Mouse (Mus musculus): Measurements from ENCODE around the gene Hnrnpab.

The Hnrnpab gene

DNA sequence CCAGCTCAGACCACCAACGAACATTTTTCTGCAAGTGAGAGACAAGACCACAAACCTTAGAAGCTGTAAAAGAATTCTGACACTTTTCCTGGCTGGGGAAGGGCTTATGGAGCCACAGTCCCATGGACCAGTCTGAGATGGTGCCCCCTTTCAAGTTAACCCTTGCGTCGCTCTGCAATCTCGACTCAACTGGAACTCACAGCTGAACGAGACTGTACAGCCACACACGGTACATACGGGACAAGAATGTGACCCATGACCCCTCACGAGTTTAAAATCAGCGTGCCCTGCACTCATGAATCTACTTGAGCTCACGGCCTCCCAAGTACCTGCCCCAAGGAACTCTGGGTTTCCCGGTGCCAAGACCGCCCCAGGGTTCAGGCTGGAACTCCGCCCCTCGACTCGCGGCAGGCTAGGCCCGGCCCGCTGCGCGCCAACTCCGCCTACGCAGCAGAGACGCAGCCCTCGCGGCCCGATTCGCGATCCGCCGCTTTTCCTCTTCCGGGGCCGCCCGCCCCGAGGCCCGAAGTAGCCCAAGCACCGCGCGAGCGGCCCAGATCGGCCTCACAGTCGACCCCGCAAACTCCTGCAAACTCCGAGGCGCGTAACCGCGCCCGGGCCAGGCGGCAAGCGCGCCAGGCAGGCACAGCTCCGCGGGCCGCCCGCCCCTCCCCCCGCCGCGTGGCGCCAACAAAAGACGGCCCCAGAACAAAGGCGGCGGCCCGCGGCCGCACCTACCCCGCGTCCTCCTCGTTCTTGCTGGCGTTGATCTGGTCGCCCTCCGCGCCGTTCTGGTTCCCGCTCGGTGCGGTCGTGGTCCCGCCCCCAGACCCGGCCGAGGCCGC, 823 bp downstream of the Hnrnpab start:
- peak; percentile 73 to 82 for DNase-seq (ENCODE audit: low spot score in 2 of 2)

DNA sequence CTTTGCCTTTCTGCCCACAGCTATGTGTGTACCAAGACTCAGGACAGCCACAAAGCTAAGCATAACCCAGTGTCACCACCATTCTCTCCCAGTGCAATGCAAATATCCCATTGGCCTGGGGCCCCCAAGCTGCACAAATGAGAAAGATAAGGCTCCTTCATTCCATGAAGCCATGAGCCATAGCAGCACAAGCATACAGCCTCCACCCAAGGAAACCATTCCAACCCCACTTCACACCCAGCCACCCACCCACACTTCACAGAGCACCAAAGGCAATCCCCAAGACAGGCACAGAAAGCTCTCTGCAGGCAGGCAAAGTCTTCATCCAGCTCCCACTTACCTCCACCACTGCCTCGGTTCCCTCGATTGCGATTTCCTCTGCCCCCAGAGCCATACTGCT, 4.4 kb downstream of the Hnrnpab start:
- DNase-seq (ENCODE audit: low spot score in 2 of 2) = no peak

DNA sequence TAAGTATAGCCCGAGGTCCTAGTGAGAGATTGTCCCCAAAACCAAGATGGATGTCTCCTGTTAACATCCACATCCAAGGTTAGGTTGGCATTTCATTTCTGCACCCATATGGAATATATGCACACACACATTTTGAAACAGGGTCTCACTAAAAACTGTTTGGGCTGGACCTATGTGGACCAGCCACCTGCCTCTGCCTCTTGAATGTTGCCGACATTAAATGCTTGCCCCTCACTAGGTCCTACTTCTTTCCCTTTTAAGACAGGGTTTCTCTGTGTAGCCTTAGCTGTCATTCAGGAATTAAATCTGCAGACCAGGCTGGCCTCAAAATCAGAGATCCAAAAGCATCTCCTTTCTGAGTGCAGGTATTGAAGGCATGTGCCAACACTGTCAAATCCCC, 9.1 kb downstream of the Hnrnpab start:
- no peak for DNase-seq (ENCODE audit: low spot score in 2 of 2)

DNA sequence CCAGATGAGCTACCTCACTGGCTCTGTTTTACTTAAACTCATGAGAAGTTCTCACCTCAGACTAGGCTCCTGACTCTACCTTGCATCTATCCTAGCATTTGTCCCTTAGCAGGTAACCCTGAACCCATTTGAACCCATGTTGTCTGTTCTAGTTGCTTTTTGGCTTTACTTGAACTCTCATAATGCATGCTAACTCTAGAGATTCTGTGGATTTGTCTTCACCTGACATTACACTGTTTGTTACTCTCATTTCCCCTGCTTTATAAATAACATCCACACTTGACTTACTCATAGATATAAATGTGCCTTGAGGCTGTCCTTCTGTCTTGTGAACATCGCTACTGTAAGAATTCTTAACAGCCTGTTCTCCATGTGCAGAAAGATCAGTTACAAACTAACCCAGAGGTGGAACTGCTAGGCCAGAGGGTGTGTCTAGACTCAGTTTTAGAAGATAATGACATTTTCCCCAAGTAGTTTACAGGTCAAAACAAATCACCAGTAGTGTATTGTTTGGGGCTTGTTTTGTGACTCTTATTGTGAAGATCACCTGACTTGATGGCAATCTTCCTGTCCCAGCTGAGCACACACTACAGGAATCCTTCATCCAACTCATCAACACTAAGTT, 11.1 kb downstream of the Hnrnpab start:
- DNase-seq (ENCODE audit: low spot score in 2 of 2) = no peak

DNA sequence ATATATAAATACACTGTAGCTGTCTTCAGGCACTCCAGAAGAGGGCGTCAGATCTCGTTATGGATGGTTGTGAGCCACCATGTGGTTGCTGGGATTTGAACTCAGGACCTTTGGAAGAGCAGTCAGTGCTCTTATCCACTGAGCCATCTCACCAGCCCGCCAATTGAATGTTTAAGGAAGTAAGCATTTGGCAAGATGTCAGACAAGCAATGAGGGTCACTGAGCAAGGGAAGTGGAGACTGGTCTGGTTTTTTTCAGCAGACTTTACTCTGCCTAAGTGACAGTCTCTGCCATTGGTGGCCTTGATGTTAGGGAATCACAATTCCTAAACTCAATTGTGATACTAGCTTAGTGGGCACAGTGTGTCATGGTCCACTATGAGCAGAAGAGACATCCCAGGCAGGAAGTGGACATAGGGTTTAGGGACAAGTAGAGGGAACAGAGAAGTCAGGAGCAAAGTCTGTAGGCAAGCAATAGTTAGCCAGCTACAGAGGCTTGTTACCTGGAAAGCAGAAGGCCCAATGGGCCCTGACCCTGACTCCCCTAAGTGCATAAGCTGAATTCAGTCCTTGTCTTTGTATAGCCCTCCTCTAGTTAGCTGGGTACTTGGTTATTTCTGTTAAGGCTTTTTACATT, 11.8 kb downstream of the Hnrnpab start:
- no peak for DNase-seq (ENCODE audit: low spot score in 2 of 2)

DNA sequence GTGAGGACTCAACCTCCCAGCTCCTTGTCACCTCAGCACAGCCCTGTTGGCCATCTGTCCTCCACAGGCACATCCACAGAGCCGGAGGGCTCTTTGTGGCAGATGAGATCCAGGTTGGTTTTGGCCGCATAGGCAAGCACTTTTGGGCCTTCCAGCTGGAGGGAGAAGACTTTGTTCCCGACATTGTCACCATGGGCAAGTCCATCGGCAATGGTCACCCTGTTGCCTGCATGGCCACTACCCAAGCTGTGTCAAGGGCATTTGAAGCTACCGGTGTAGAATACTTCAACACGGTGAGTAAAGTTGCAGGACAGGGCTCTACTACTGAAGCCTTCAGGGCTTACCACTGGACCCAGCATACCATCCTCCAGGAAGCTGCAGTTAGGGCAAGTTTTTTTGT, 12.8 kb downstream of the Hnrnpab start:
- no peak for DNase-seq (ENCODE audit: low spot score in 2 of 2)

DNA sequence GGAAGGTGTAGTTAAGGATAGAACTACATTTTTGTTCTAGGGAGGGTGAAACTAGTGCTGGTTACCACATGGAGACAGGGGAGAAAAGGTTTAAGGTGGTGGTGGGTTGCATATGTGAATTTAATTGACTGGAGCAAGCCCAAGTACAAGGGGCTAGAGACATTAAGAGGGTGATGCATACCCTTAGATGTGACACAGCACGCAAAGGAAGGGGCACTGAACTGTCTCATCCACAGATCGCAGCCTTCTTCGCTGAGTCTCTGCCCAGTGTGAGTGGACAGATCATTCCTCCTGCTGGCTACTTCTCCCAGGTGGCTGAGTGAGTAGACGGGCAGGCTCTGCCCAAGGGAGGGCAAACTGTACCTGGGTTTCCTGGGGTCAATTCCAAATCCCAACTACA, 13.3 kb downstream of the Hnrnpab start:
- DNase-seq (ENCODE audit: low spot score in 2 of 2) = no peak

DNA sequence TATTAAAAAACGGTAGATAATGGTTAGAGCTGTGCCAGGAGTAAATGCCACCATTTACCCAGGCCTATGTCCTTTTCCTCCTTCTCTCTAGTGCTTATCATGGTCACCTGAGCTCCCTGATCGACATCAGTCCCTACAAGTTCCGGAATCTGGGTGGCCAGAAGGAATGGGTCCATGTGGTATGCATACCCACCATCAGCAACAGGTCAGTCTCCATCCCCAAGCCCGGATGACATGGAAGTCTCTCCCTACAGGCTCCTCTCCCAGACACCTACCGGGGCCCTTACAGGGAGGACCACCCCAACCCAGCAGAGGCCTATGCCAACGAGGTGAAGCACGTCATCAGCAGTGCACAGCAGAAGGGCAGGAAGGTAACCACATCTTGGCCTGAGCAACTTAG, 14.7 kb downstream of the Hnrnpab start:
- no peak for DNase-seq (ENCODE audit: low spot score in 2 of 2)

DNA sequence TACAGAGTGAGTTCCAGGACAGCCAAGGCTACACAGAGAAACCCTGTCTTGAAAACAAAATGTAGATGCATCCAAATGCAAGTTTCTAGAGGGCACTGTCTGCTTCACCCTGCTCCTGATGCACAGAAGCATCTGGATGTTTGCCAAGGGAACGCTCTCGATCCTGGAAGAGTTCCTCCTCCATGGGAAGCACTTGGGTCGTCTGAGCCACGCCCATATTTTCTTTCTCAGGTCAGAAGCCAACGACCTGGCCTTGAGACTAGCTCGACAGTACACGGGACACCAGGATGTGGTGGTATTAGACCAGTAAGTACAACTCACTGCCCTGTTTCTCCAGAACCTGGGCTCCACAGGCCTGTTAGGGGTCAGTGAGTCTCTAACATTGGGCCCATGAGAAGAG, 15.5 kb downstream of the Hnrnpab start:
- DNase-seq (ENCODE audit: low spot score in 2 of 2) = no peak

DNA sequence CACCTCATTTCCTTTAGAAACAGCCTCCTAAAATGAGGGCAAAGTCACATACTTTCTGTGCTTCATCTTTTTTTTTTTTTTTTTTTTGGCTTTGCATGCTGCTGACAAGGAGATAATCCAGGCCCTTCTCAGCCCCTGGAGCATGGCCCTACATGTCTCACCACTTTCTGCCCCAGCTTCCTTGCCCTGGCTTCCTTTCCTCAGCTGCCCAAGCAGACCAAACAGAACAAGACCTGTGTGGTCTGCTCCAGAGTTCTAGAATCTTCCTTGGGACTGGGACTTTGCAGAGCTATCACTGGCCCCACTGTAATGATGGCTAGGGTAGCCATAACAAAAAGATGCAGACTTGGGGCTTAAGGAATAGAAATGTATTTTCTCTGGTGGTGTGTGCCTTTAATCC, 16.6 kb downstream of the Hnrnpab start:
- no peak for DNase-seq (ENCODE audit: low spot score in 2 of 2)

DNA sequence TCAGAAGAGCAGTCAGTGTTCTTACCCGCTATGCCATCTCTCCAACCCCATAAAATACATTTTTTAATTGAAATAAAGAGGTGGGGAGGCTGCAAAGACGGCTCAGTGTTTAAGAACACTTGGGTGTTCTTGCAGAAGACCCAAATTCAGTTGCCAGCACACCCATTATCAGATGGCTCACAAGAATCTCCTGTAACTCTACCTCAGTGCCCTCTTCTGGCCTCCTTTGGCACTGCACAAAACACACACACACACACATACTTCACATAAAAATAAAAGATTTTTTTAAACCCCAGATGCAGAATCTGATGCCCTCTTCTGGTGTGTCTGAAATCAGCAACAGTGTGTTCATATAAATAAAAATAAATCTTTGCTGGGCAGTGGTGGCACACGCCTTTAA, 17.8 kb downstream of the Hnrnpab start:
- DNase-seq (ENCODE audit: low spot score in 2 of 2) = no peak

DNA sequence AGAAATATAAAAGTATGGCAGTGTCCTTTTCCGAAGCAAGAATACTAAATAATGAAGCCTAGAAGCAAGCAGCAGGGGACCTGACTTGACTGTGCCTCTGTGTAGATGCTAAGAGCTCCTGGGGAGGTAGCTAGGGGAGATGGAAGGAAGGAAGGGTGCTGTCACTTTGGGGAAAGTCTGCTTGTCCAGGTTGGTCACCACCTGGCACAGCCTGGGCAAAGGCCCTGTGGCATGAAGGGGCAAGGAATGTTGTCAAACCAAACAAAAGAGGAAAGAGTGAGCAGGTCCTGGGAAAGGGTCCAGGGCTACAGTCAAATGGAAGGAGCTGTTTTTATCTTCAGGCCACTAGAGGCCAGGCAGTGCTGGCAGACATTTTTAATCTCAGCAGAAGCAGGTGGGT, 19.6 kb downstream of the Hnrnpab start:
- DNase-seq (ENCODE audit: low spot score in 2 of 2) = no peak

DNA sequence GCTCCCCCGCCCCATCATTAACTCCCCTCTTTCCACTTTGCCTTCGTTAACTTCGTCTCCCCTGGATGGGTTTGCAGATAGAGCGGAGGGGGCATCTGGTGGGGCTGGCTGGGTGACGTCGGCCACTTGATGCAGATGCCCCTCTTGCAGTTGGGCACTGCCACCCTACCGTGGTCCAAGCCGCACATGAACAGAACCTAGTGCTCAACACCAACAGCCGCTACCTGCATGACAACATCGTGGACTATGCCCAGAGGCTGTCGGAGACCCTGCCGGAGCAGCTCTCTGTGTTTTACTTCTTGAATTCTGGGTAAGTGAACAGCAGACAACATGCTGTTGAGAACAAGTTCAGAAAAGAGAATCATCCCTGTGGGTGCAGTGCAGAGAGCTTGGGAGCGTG, 20.2 kb downstream of the Hnrnpab start:
- DNase-seq (ENCODE audit: low spot score in 2 of 2) = no peak

DNA sequence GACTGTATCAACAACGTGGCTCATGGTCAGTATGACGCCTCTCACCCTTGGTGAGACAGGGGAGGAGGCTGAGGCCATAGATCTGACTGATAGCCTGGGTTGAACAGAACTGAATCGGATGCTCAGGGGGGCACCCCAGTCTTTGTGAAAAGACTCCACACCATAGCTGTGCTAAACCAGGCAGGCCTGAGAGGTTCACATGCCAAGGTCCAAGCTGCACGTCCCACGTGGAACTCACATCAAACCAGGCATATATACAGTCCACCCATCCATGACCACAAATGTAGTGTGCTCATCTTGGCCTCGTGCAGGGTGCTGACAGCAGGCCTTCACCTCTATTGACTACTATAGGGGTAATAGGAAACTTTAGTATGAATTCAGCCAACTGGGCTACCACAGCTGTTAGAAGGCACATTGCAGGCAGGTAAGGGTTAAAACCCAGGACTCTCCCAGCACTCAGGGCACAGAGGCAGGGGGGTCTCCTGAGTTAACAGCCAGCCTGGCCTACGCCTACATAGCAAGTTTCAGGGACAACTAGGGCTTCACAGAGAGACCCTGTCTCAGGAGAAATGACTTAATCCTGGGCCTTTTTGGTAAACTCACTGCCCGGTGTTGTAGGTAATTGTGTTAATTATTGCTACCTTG, 20.9 kb downstream of the Hnrnpab start:
- DNase-seq (ENCODE audit: low spot score in 2 of 2) = no peak

DNA sequence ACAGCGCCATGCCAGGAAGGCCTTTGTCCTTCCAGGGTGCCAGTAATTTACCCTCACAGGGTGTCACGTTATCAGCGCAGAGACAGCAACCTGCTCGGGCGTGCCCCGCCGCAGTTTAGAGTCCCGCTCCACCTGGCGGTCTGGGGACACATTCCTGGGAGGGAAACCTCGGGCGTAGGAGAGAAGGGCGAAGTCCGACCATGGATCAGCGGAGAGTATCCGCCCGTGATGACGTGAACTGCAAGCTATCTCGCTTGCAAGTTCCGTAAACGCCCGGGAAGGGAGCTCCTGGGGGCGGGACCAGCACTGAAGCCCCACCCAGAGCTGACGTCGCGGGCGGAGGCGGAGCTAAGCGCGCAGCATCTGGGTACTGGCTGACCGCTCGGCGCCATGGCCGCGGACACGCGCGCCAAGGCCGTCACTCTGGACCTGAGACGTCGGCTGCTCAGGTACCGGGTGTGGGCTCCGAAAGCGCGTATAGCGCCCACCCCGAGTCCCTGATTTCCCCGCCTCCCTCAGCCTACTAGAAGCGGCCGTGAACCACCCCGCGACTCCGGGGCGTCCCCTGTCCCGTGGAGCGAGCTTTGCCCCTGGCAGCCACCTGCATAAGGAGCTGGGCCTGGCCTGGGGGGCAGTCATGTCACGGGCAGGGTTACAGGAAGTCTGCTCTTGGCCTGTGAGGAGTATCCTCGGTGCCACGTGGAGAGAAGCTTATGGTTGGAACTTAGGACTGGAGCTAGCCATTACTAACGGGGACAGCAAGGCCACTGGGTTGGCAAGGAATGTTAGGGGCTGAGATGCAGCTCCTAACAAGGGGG, 22.0 kb downstream of the Hnrnpab start, which contains the start of gene Phykpl:
Phykpl (plus strand) TSS at position 327 of the 818 bp plus-strand sequence.
- DNase-seq (ENCODE audit: low spot score in 2 of 2) = peak; percentile 89 to 93

DNA sequence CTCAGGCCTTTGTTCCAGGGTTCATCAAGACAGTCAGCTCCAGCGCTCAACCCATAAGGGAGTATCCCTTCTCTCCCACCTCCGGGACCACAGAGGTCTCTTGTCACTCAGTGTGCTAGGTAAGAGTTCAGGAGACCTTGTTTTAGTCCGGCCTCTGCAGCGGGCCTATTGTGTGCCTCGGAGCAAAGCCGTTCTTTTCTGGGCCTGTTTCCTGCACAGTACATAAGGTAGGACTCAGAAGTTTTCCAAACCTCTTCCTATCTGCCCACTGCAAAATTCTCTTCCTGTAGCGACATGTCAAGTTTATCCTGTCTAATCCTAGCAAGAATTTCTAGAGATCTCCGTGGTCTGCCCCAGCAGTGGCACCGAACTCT, 22.6 kb downstream of the Hnrnpab start:
- DNase-seq (ENCODE audit: low spot score in 2 of 2) = peak in 1 of 2 experiments; percentile 23

DNA sequence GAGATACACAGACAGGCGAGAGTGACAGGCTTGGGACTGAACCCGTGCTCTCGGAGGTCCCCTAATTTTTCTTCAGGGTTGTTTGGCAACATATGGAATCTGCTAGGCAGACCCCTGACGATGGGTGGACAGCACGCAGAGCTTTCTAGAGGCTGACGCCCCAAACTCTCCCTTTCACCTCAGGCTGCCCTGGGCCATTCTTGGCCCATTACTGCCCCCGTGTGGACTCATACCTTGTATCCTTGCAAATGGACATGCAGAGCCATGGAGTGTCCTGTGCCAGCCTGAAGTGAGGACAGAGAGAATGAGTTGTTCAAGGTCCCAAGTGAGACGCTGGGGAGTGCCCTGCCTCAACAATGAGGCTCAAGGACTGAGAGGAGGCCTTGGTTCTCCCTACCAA, 23.9 kb downstream of the Hnrnpab start:
- DNase-seq (ENCODE audit: low spot score in 2 of 2) = peak in 1 of 2 experiments; percentile 63

DNA sequence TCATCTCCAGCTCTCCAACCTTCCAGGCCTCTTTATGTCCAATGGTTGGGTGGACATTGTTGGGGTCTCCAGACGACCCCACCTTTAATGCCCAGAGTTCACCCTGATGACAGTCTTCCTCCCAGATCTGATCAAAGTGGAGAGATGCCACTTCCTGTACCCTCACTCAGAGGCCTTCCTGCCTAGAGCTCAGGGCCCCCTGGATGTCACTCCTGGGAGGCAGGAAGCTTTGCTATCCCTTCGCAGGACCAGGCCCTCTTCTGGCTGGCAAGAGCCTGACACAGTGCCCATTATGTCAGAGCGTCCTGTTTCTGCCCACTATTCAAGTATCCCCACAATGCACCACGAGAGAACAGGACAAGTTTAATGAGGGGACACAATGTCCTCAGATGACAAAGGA, 27.6 kb downstream of the Hnrnpab start:
- DNase-seq (ENCODE audit: low spot score in 2 of 2) = no peak

DNA sequence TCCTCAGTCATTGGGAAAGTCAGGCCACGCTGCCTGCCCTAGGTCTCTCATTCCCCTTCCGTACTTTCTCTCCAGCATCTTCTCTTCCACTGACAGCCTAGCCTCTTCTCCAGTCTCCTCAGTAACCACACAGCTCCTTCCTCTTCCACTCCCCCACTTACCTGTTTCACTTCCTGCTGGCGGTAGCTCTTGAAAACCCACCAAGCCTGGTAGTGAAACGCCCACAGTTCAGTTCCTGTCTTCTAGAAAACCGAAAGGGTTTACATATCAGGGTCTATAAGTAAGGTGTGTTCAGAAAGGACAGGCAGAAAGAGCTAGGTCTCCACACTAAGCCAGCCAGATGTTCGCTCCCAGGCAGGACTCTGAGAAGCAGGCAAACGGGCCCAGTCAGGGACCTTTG, 29.1 kb downstream of the Hnrnpab start:
- no peak for DNase-seq (ENCODE audit: low spot score in 2 of 2)

DNA sequence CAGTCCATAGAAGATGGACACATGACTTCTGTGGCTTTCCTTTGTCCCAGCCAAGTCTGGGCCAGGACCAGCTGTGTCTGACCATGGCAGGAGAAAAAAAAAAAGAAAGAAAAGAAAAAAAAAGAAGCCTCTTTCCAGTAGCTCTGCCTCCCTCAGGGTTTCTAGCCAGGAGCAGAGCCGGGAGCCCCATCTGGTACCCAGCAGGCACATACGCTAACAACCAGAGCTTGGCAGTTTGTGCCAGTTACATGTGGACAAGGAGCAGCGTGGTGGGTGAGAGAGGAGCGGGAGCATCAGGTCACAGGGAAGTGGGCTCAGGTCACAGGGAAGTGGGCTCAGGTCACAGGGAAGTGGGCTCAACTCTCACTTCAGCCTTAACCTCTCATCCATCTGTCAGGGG, 30.2 kb downstream of the Hnrnpab start:
- no peak for DNase-seq (ENCODE audit: low spot score in 2 of 2)

DNA sequence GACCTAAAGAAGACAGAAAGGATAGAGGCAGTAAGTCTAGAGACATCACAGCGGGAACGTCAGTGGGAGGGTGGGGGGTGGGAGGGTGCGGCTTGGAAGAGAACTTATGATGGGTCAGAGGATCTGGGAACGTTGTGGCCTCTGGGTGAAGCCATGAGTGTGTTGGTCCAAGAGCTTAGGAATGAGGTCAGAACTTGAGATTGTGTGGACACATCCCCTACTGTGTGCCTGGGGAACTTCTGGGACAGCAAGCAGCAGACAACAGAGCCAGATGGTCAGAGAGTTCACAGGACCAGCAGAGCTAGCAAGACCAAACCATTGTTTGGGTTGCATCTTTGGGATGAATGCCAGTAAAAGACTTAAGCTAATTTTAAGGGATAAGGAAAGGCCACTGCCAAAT, 37.8 kb downstream of the Hnrnpab start:
- DNase-seq (ENCODE audit: low spot score in 2 of 2) = no peak

DNA sequence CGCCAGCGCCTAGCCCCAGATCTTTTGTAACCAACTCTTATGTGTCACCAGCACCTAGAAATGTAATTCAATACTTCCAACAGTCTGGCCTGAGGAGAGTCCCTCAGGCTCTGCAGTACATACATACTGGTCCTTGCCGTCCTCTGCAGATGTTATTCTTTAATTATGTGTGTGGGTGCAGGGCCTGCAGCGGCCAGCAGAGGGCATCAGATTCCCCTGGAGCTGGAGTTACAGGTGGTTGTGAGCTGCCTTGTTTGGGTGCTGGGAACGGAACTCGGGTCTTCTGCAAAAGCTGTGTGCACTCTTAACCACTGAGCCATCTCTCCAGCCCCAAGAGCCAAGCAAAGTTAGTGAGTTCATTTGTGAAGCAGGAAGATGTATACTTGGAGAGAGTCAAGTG, 40.7 kb downstream of the Hnrnpab start:
- no peak for DNase-seq (ENCODE audit: low spot score in 2 of 2)
